Mouse (Mus musculus): ENCODE measurements around the gene Fubp1.

DNA sequence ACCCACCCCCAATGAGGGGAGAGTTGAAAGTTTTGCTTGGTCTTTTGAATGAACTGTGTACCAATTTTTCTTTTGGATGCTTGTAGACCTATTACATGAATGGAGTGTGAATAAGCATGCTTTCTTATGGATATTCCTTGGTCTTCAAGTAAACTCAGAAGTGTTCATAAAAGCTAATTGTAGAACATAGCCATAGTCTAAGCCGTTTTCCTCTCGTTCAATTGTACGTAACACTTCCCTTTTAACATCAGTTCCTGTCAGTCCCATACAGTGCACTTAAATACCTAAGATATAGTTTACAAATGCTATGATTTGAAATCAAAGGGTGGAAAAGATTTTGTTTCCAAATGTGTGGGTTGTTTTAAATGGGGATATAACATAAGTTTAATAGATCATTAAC is 3.2 kb downstream of the Fubp1 start:
- no peak for TF ChIP-seq CTCF (IDR thresholded peaks at IDR 0.05)
- TF ChIP-seq EP300 (IDR thresholded peaks at IDR 0.05) = no peak
